Mouse (Mus musculus) G1E (cell line): ENCODE data around the gene Fam69b.

ENCODE experiments used
- CTCF ChIP-seq: IDR thresholded peaks from 2 replicates; pipeline ENCODE4 v1.5.1; 2012; ENCODE audit warnings: low read depth, low read length, inconsistent platforms, mixed read lengths
- POLR2AphosphoS5 ChIP-seq: IDR thresholded peaks from 2 replicates; pipeline ENCODE4 v1.6.1; 2012; ENCODE audit warnings: low read depth, low read length, inconsistent platforms; ENCODE audit not compliant: insufficient replicate concordance

DNA sequence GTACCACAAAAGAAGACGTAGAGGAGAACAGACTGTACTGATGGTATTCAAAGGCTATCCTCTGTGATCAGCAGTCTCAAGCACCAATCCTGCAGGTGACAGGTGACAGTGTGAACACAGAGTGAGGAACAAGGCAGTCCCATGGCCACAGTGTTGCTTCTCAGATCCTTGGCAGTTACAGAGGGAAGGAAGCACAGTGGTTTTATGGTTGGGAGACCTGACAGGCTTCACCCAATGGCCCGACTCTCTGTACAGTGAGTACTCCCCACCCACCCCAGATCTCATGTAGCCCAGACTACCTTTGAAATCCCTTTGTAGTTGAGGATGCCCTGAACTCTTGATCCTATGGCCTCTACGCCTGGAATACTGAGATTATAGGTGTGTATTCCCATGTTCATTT, 2.8 kb upstream of the Fam69b start:
- TF ChIP-seq POLR2AphosphoS5 (no peak), CTCF (no peak)
